Mouse (Mus musculus) kidney, adult 11 months (tissue): ENCODE measurements around the gene Utp14b.

Experiments
- DNase-seq: peaks from one replicate; pipeline ENCODE4 v3.0.0; 2022

Utp14b gene

GRCm38 (mm10) chr1:78657671-78658440 lies at the start of gene Utp14b, which contains the start of gene Acsl3:
Gene Utp14b, plus strand, starts transcription at chr1:78658038.
Gene Acsl3, plus strand, starts transcription at chr1:78657825.
- peak; percentile 98 for DNase-seq

GRCm38 (mm10) chr1:78609134-78609907 lies 48.5 kb upstream of the Utp14b start:
- DNase-seq = no peak

GRCm38 (mm10) chr1:78611039-78611438 lies 46.8 kb upstream of the Utp14b start:
- no peak for DNase-seq

GRCm38 (mm10) chr1:78612959-78613358 lies 44.9 kb upstream of the Utp14b start:
- no peak for DNase-seq

- no peak for DNase-seq
These were observed 33.5 kb upstream of the Utp14b start for GRCm38 (mm10) chr1:78624352-78624751.

- DNase-seq = no peak
These were observed 23.4 kb upstream of the Utp14b start for GRCm38 (mm10) chr1:78634486-78634885.

- DNase-seq = no peak
These were observed 17.0 kb upstream of the Utp14b start for GRCm38 (mm10) chr1:78640871-78641270.

GRCm38 (mm10) chr1:78641791-78642190 lies 16.0 kb upstream of the Utp14b start:
- no peak for DNase-seq

GRCm38 (mm10) chr1:78642197-78642596 lies 15.6 kb upstream of the Utp14b start:
- no peak for DNase-seq

- DNase-seq = peak; percentile 2
These were observed 10.4 kb upstream of the Utp14b start for GRCm38 (mm10) chr1:78647317-78647885.

- no peak for DNase-seq
These were observed 8.4 kb upstream of the Utp14b start for GRCm38 (mm10) chr1:78649269-78650061.

GRCm38 (mm10) chr1:78656472-78656871 lies 1.4 kb upstream of the Utp14b start:
- DNase-seq = peak; percentile 67

GRCm38 (mm10) chr1:78657021-78657629 lies 713 bp upstream of the Utp14b start:
- DNase-seq = peak; percentile 7

GRCm38 (mm10) chr1:78658441-78659269 lies 817 bp downstream of the Utp14b start:
- DNase-seq = peak; percentile 9

GRCm38 (mm10) chr1:78659270-78659823 lies 1.5 kb downstream of the Utp14b start:
- DNase-seq = no peak

GRCm38 (mm10) chr1:78664326-78664725 lies 6.5 kb downstream of the Utp14b start:
- no peak for DNase-seq

GRCm38 (mm10) chr1:78665954-78666499 lies 8.2 kb downstream of the Utp14b start:
- no peak for DNase-seq

GRCm38 (mm10) chr1:78666585-78666984 lies 8.7 kb downstream of the Utp14b start:
- no peak for DNase-seq

- DNase-seq = no peak
These were observed 24.5 kb downstream of the Utp14b start for GRCm38 (mm10) chr1:78682291-78682690.

- DNase-seq = no peak
These were observed 26.3 kb downstream of the Utp14b start for GRCm38 (mm10) chr1:78684128-78684527.

GRCm38 (mm10) chr1:78686872-78687271 lies 29.0 kb downstream of the Utp14b start:
- DNase-seq = no peak
